Comparison of ENCODE assay signal across 31 mouse cellular contexts in genomic region chr6:87435791-87436190, GRCm38 (mm10). TPM values are rescaled to one million over a fixed set of nuclear protein-coding genes. Genes with fewer than 3 reads are reported as not detected.
DNase-seq lines count a peak whose midpoint lies in the region; ATAC-seq and TF ChIP-seq lines count a peak whose summit lies in the region.
"Had no signal": no experiment of that assay in that cellular context is flagged by ENCODE, and none has a peak within 500 bp of the region (broad histone marks: within the 10 kb centered on the region; RNA-seq: fewer than 3 reads in every experiment).

No protein-coding gene starts in this region.

- TF ChIP-seq POLR2A in heart, adult 2 months (IDR thresholded peaks at IDR 0.05; ENCODE audit: insufficient read depth, low read depth, low read length): no peak

- no peaks in the 10 kb centered on the region; the same call in 1 of the 2 replicates for H3K27me3 ChIP-seq in heart, adult 2 months (ENCODE audit: control insufficient read depth, insufficient read depth, low read length)
- peaks cover 62% of the 10 kb centered on the region for H3K27me3 ChIP-seq in heart, embryonic 13.5 days (replicated peaks)
- no peaks in the 10 kb centered on the region for H3K27me3 ChIP-seq in C2C12 (ENCODE audit: control insufficient read depth, insufficient read depth, insufficient read length)
- H3K27me3 ChIP-seq: embryonic facial prominence, embryonic 12.5 days; forebrain, embryonic 13.5 days; forebrain, embryonic 15.5 days had no signal

- TF ChIP-seq CTCF in heart, adult 2 months (IDR thresholded peaks at IDR 0.05): no peak
- no peak for TF ChIP-seq CTCF in C2C12 (IDR thresholded peaks at IDR 0.05; ENCODE audit: control insufficient read depth, insufficient read depth, insufficient read length)

- no peaks in the 10 kb centered on the region for H3K36me3 ChIP-seq in heart, adult 2 months (ENCODE audit: control insufficient read depth, insufficient read depth, low read length)
- no peaks in the 10 kb centered on the region for H3K36me3 ChIP-seq in heart, embryonic 13.5 days
- H3K36me3 ChIP-seq in C2C12 (ENCODE audit: control insufficient read depth, insufficient read depth): no peaks in the 10 kb centered on the region
- H3K36me3 ChIP-seq: embryonic facial prominence, embryonic 10.5 days; embryonic facial prominence, embryonic 12.5 days; forebrain, embryonic 15.5 days had no signal

- no peak overlapping the region for H3K9ac ChIP-seq in heart, adult 2 months (ENCODE audit: low read depth, low read length)
- no peak overlapping the region for H3K9ac ChIP-seq in heart, embryonic 13.5 days
- H3K9ac ChIP-seq: embryonic facial prominence, embryonic 12.5 days; forebrain, embryonic 13.5 days; forebrain, embryonic 15.5 days; forebrain, postnatal 0 days had no signal

- no peak for TF ChIP-seq EP300 in heart, adult 2 months (IDR thresholded peaks at IDR 0.05; ENCODE audit: insufficient read depth, low read depth, low read length)

- H3K79me3 ChIP-seq in C2C12 (ENCODE audit: low read depth): no peaks in the 10 kb centered on the region

- peak; percentile 29 for DNase-seq in heart, adult 11 months
- no peak for DNase-seq in heart, adult 2 months
- DNase-seq in heart, postnatal 36 days: no peak
- DNase-seq in brain, adult 2 months (ENCODE audit: low read depth, low spot score): peak; percentile 6
- no peak for DNase-seq in cerebellum, adult 18-20 months
- no peak for DNase-seq in right cerebral cortex, adult 2 months (ENCODE audit: low spot score in 2 of 2)
- DNase-seq: adrenal gland, adult 8-10 months; adrenal gland, postnatal 14 days; B cell, adult 2 months; cerebellum, adult 11 months; cerebellum, adult 2 months; cerebellum, adult 9-10 months; cerebellum, postnatal 10 days; cerebellum, postnatal 25 days; forebrain, postnatal 0 days had no signal

- no peak for ATAC-seq in heart, embryonic 13.5 days (ENCODE audit: extremely low read depth, insufficient number of reproducible peaks, low FRiP score, low TSS enrichment)
- ATAC-seq: activated CD4-positive, CD25-positive, alpha-beta regulatory T cell, adult 4 months; forebrain, embryonic 13.5 days; forebrain, embryonic 15.5 days; Patski had no signal

- no peak overlapping the region for H3K4me2 ChIP-seq in heart, embryonic 13.5 days
- H3K4me2 ChIP-seq: embryonic facial prominence, embryonic 12.5 days; forebrain, embryonic 13.5 days; forebrain, embryonic 15.5 days had no signal

- no peaks in the 10 kb centered on the region for H3K4me1 ChIP-seq in heart, adult 2 months (ENCODE audit: control insufficient read depth, insufficient read depth, low read length)
- peaks cover 41% of the 10 kb centered on the region for H3K4me1 ChIP-seq in heart, embryonic 13.5 days
- H3K4me1 ChIP-seq: embryonic facial prominence, embryonic 10.5 days; embryonic facial prominence, embryonic 12.5 days; forebrain, embryonic 15.5 days had no signal

- intact Hi-C loops in heart, adult 2 months (cut with DNase I): no loop called here
- intact Hi-C loops in heart, postnatal 36 days (cut with DNase I): no loop called here

- no peak overlapping the region for H3K27ac ChIP-seq in heart, adult 2 months
- peak overlapping the region; percentile 67; the same call in 1 of the 2 replicates for H3K27ac ChIP-seq in heart, embryonic 13.5 days (replicated peaks)
- H3K27ac ChIP-seq: embryonic facial prominence, embryonic 10.5 days; embryonic facial prominence, embryonic 12.5 days; forebrain, embryonic 13.5 days; forebrain, embryonic 15.5 days had no signal

- H3K9me3 ChIP-seq in heart, embryonic 13.5 days: no peaks in the 10 kb centered on the region
- H3K9me3 ChIP-seq: embryonic facial prominence, embryonic 10.5 days; embryonic facial prominence, embryonic 12.5 days; forebrain, embryonic 13.5 days; forebrain, embryonic 15.5 days had no signal

- H3ac ChIP-seq in C2C12 (ENCODE audit: control insufficient read depth, insufficient read length, low read depth): no peak overlapping the region

- 95% methylated on average over 2 of the region's 3 CpGs for WGBS in heart, adult 2 months
- 84% methylated on average over 3 of the region's 3 CpGs for WGBS in heart, embryonic 13.5 days

- no peak overlapping the region for H3K4me3 ChIP-seq in heart, adult 2 months
- H3K4me3 ChIP-seq in heart, embryonic 13.5 days: no peak overlapping the region
- no peak overlapping the region for H3K4me3 ChIP-seq in C2C12 (ENCODE audit: insufficient read depth, poor library complexity, severe bottlenecking)
- H3K4me3 ChIP-seq: embryonic facial prominence, embryonic 10.5 days; embryonic facial prominence, embryonic 12.5 days; forebrain, embryonic 13.5 days; forebrain, embryonic 15.5 days had no signal

- no peaks in the 10 kb centered on the region for H3K79me2 ChIP-seq in heart, adult 2 months (replicated peaks; ENCODE audit: control insufficient read depth, insufficient read depth, low read length)
- H3K79me2 ChIP-seq in C2C12 (ENCODE audit: control insufficient read depth, insufficient read depth): no peaks in the 10 kb centered on the region

TF ChIP-seq in C2C12, 6 proteins besides CTCF, POLR2A, EP300 and RAD21:
- no peak for TF ChIP-seq MAX (IDR thresholded peaks at IDR 0.05)
- peak; percentile 55 for TF ChIP-seq CEBPB (IDR thresholded peaks at IDR 0.05; ENCODE audit: low read depth)

RNA-seq across cellular contexts. Expression of gene Bmp10, which starts 7.0 kb away (rescaled TPM):
- total RNA-seq in heart, adult 2 months (2021): 10 to 100 TPM; 51.0 to 60.1 TPM
- polyA plus RNA-seq in heart, adult 2 months (2012; rRNA removed): 53.8 and 106 TPM in 2 replicates
- 4.2 and 4.8 TPM in 2 replicates for polyA plus RNA-seq in heart, embryonic 13.5 days (2015; fragmentation: Nextera tagmentation; extraction: Ambion mirVana)
- 10 to 100 TPM; 26.3 to 39.5 TPM for total RNA-seq in heart, postnatal 36 days (2021)
- polyA plus RNA-seq in C2C12 (2012; fragmentation: generic; extraction: Trizol): not detected
- total RNA-seq: adrenal gland, adult 18-20 months; adrenal gland, adult 8-10 months; adrenal gland, postnatal 36 days; ES-E14; forebrain, postnatal 0 days; MEL had no signal
- polyA plus RNA-seq: activated CD4-positive, CD25-positive, alpha-beta regulatory T cell, adult 4 months; brain, embryonic 14.5 days; cerebellum, adult 2 months; cortical plate, adult 2 months; embryonic facial prominence, embryonic 10.5 days; embryonic facial prominence, embryonic 12.5 days; embryonic facial prominence, embryonic 14.5 days; forebrain, embryonic 11.5 days; forebrain, embryonic 13.5 days; forebrain, embryonic 15.5 days; forebrain, postnatal 0 days; Patski had no signal

RNA-seq across cellular contexts. Expression of gene Gkn3, which starts 47.1 kb away (rescaled TPM):
- total RNA-seq in heart, adult 2 months (2021): 1 to 10 TPM; 1.7 to 2.1 TPM
- polyA plus RNA-seq in heart, adult 2 months (2012; rRNA removed): 1.9 and 4.4 TPM in 2 replicates
- polyA plus RNA-seq in heart, embryonic 13.5 days (2015; fragmentation: Nextera tagmentation; extraction: Ambion mirVana): 0.99 and 1.4 TPM in 2 replicates
- total RNA-seq in heart, postnatal 36 days (2021): 1 to 10 TPM in 1 of 2 experiments, under 1 TPM in 1; 0.84 to 2.2 TPM
- polyA plus RNA-seq in C2C12 (2012; fragmentation: generic; extraction: Trizol): not detected
- total RNA-seq: ES-E14; forebrain, postnatal 0 days; MEL had no signal
- polyA plus RNA-seq: activated CD4-positive, CD25-positive, alpha-beta regulatory T cell, adult 4 months; embryonic facial prominence, embryonic 10.5 days; forebrain, embryonic 11.5 days; forebrain, embryonic 13.5 days; Patski had no signal

Comparison
In these comparisons a context has a peak if more than half of its experiments do, and no peak if none do; other contexts are left out.
1. DNase-seq: peak in heart, adult 11 months (single experiment) and brain, adult 2 months (single experiment); none in heart, adult 2 months (0 of 2), heart, postnatal 36 days (0 of 2), cerebellum, adult 18-20 months (0 of 2) and right cerebral cortex, adult 2 months (0 of 2).